In the genomic region with DNA sequence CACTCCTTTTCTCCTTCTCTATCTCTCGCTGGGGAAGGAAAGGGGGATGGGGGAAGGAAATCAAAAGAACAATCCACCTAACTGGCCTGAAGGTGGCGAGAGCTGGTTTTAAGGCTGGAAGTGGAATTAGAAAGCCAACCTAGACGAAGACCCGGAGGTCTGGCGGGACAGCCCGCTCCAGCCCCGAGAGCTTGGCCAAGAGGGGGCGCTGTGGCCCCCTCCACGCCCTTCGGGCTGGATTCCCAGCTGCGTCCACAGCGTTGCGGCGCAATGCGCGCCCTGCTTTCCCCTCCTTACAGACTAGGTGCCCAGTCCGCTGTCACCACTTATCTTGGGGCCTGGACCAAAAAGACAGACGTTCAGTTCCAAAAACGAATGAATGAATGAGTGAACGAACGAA, we compare ENCODE assay signal across 9 mouse cellular contexts. TPM values are rescaled to one million over a fixed set of nuclear protein-coding genes. Genes with fewer than 3 reads are reported as not detected.
DNase-seq lines count a peak whose midpoint lies in the region; ATAC-seq and TF ChIP-seq lines count a peak whose summit lies in the region.
"Had no signal": no experiment of that assay in that cellular context is flagged by ENCODE, and none has a peak within 500 bp of the region (broad histone marks: within the 10 kb centered on the region; RNA-seq: fewer than 3 reads in every experiment).

No protein-coding gene starts in this region.

- peak overlapping the region; percentile 67 for H3K4me3 ChIP-seq in layer of hippocampus, adult 2 months
- peak overlapping the region; percentile 51 for H3K4me3 ChIP-seq in forebrain, embryonic 11.5 days (ENCODE audit: low read depth, low read length)
- H3K4me3 ChIP-seq in hindbrain, postnatal 0 days (ENCODE audit: low read length), result peak overlapping the region; percentile 61
- peak overlapping the region; percentile 49 for H3K4me3 ChIP-seq in liver, embryonic 11.5 days (ENCODE audit: low read depth, low read length)

- under 1% methylated on average over 21 of the region's 21 CpGs for WGBS in forebrain, embryonic 11.5 days
- 2% methylated on average over 21 of the region's 21 CpGs for WGBS in hindbrain, postnatal 0 days
- WGBS in liver, embryonic 11.5 days, result 1% methylated on average over 21 of the region's 21 CpGs

- TF ChIP-seq CTCF in layer of hippocampus, adult 2 months (conservative IDR thresholded peaks at IDR 0.05), result peak; percentile 81
- TF ChIP-seq CTCF in hindbrain, postnatal 0 days (IDR thresholded peaks at IDR 0.05; ENCODE audit: low read depth), result peak; percentile 73

- H3K4me2 ChIP-seq in forebrain, embryonic 11.5 days (ENCODE audit: low read depth, low read length, severe bottlenecking), result peak overlapping the region; percentile 99
- H3K4me2 ChIP-seq in hindbrain, postnatal 0 days (ENCODE audit: low read depth, low read length), result peak overlapping the region; percentile 94
- H3K4me2 ChIP-seq in liver, embryonic 11.5 days, result peak overlapping the region; percentile 73

- H3K4me1 ChIP-seq in forebrain, embryonic 11.5 days (replicated peaks; ENCODE audit: control insufficient read depth, insufficient read depth, low read length), result peaks cover 6% of the 10 kb centered on the region; the same call in 1 of the 2 replicates
- H3K4me1 ChIP-seq in hindbrain, postnatal 0 days (ENCODE audit: insufficient read depth, low read length), result peaks cover 8% of the 10 kb centered on the region
- H3K4me1 ChIP-seq in liver, embryonic 11.5 days (replicated peaks; ENCODE audit: control insufficient read depth, insufficient read depth, low read length), result no peaks in the 10 kb centered on the region

- no peak overlapping the region for H3K27ac ChIP-seq in layer of hippocampus, adult 2 months
- no peak overlapping the region for H3K27ac ChIP-seq in forebrain, embryonic 11.5 days (ENCODE audit: low read depth, low read length)
- no peak overlapping the region for H3K27ac ChIP-seq in hindbrain, postnatal 0 days
- no peak overlapping the region for H3K27ac ChIP-seq in liver, embryonic 11.5 days (ENCODE audit: low read depth, low read length)

- DNase-seq in layer of hippocampus, adult 2 months (ENCODE audit: low spot score in 2 of 2), result peak; percentile 19 to 62
- DNase-seq in layer of hippocampus, adult 9-11 months, result no peak
- peak; percentile 88 for DNase-seq in forebrain, embryonic 11.5 days (ENCODE audit: low spot score)
- DNase-seq in hindbrain, postnatal 0 days (ENCODE audit: low spot score), result peak; percentile 83
- peak; percentile 36 for DNase-seq in liver, embryonic 11.5 days (ENCODE audit: low spot score)
- peak; percentile 59 to 61 for DNase-seq in right cerebral cortex, postnatal 10 days (ENCODE audit: low spot score in 2 of 2)

- no peak overlapping the region for H3K9ac ChIP-seq in forebrain, embryonic 11.5 days (ENCODE audit: low read length)
- H3K9ac ChIP-seq in hindbrain, postnatal 0 days (replicated peaks; ENCODE audit: low read length), result peak overlapping the region; percentile 64; the same call in 1 of the 2 replicates
- no peak overlapping the region for H3K9ac ChIP-seq in liver, embryonic 11.5 days (ENCODE audit: low read depth, low read length)

- peaks cover 51% of the 10 kb centered on the region for H3K27me3 ChIP-seq in forebrain, embryonic 11.5 days (ENCODE audit: control insufficient read depth, insufficient read depth, low read length)
- peaks cover 18% of the 10 kb centered on the region; the same call in 1 of the 2 replicates for H3K27me3 ChIP-seq in hindbrain, postnatal 0 days (ENCODE audit: insufficient read depth, low read length)
- H3K27me3 ChIP-seq in liver, embryonic 11.5 days (replicated peaks; ENCODE audit: control insufficient read depth, insufficient read depth, low read length), result peaks cover 72% of the 10 kb centered on the region

- H3K36me3 ChIP-seq in forebrain, embryonic 11.5 days (ENCODE audit: control insufficient read depth, insufficient read depth, low read length), result no peaks in the 10 kb centered on the region
- H3K36me3 ChIP-seq in hindbrain, postnatal 0 days (ENCODE audit: insufficient read depth, low read length), result no peaks in the 10 kb centered on the region
- H3K36me3 ChIP-seq in liver, embryonic 11.5 days (ENCODE audit: control insufficient read depth, insufficient read depth, low read length), result no peaks in the 10 kb centered on the region

- H3K9me3 ChIP-seq in forebrain, embryonic 11.5 days (ENCODE audit: control insufficient read depth, low read length), result no peaks in the 10 kb centered on the region
- no peaks in the 10 kb centered on the region for H3K9me3 ChIP-seq in hindbrain, postnatal 0 days (ENCODE audit: low read length)
- H3K9me3 ChIP-seq in liver, embryonic 11.5 days (ENCODE audit: control insufficient read depth, low read length), result no peaks in the 10 kb centered on the region

- ATAC-seq in cerebellum, adult (ENCODE audit: insufficient number of reproducible peaks, low FRiP score, low TSS enrichment), result peak; percentile 57; the same call in 1 of the 2 replicates
- peak; percentile 69 for ATAC-seq in forebrain, embryonic 11.5 days (replicated peaks; ENCODE audit: low FRiP score)
- peak; percentile 78 for ATAC-seq in hindbrain, postnatal 0 days
- ATAC-seq in liver, embryonic 11.5 days (replicated peaks; ENCODE audit: low FRiP score), result no peak
- ATAC-seq in megakaryocyte-erythroid progenitor cell, adult 5-6 weeks (replicated peaks; ENCODE audit: low FRiP score, low TSS enrichment, poor library complexity, severe bottlenecking), result no peak; the same call in 1 of the 2 replicates

RNA-seq across cellular contexts. Expression of gene Crhr1, which starts 0.9 kb away (rescaled TPM):
- 1 to 10 TPM; 6.3 to 9.2 TPM for total RNA-seq in layer of hippocampus, adult 2 months (2021)
- polyA plus RNA-seq in forebrain, embryonic 11.5 days (2014; fragmentation: Nextera tagmentation; extraction: Ambion mirVana), result 0.24 TPM in 1 of 2 replicates, not detected in the other
- 27.0 and 28.0 TPM in 2 replicates for total RNA-seq in hindbrain, postnatal 0 days (2014; rRNA removed)
- polyA plus RNA-seq in hindbrain, postnatal 0 days (2015; fragmentation: Nextera tagmentation; extraction: Ambion mirVana), result 6.5 and 6.8 TPM in 2 replicates
- not detected in 2 replicates for polyA plus RNA-seq in liver, embryonic 11.5 days (2014; fragmentation: Nextera tagmentation; extraction: Ambion mirVana)
- total RNA-seq in megakaryocyte-erythroid progenitor cell, adult 5-6 weeks (2014; fragmentation: Nextera tagmentation), result not detected in 2 replicates
- total RNA-seq in megakaryocyte-erythroid progenitor cell, adult 5-6 weeks (2017), result not detected in 2 replicates

RNA-seq across cellular contexts. Expression of gene Sppl2c, which starts 54.4 kb away (rescaled TPM):
- not detected for total RNA-seq in layer of hippocampus, adult 2 months (2021)
- not detected in 2 replicates for polyA plus RNA-seq in forebrain, embryonic 11.5 days (2014; fragmentation: Nextera tagmentation; extraction: Ambion mirVana)
- total RNA-seq in hindbrain, postnatal 0 days (2014; rRNA removed), result not detected in 2 replicates
- polyA plus RNA-seq in hindbrain, postnatal 0 days (2015; fragmentation: Nextera tagmentation; extraction: Ambion mirVana), result not detected in 2 replicates
- not detected in 2 replicates for polyA plus RNA-seq in liver, embryonic 11.5 days (2014; fragmentation: Nextera tagmentation; extraction: Ambion mirVana)
- not detected in 2 replicates for total RNA-seq in megakaryocyte-erythroid progenitor cell, adult 5-6 weeks (2014; fragmentation: Nextera tagmentation)
- not detected in 2 replicates for total RNA-seq in megakaryocyte-erythroid progenitor cell, adult 5-6 weeks (2017)
- total RNA-seq: layer of hippocampus, adult 8-10 months had no signal

Comparison
In these comparisons a context has a peak if more than half of its experiments do, and no peak if none do; other contexts are left out.
1. ATAC-seq: peak in cerebellum, adult (single experiment), forebrain, embryonic 11.5 days (single experiment) and hindbrain, postnatal 0 days (single experiment); none in liver, embryonic 11.5 days (single experiment) and megakaryocyte-erythroid progenitor cell, adult 5-6 weeks (single experiment).
2. RNA of gene Crhr1, which starts 0.9 kb away (total RNA-seq): 27.0 to 28.0 TPM in hindbrain, postnatal 0 days and 6.3 to 9.2 TPM in layer of hippocampus, adult 2 months; not detected in megakaryocyte-erythroid progenitor cell, adult 5-6 weeks; every median in the first group is over 4 times any median in the second.
3. Peak in every context shown above with its lines, with median percentiles within 50 percentile points of each other: H3K4me3 ChIP-seq and H3K4me2 ChIP-seq.